Mouse (Mus musculus): ENCODE data around the gene Ptp4a2.

- TF ChIP-seq CTCF (IDR thresholded peaks at IDR 0.05; ENCODE audit: low read depth, low read length), result no peak
- TF ChIP-seq TAL1 (conservative IDR thresholded peaks at IDR 0.05; ENCODE audit: low read depth, low read length), result no peak
Measured at GRCm38 (mm10) chr4:129868211-129868610, 57.2 kb downstream of the Ptp4a2 start.
